Mouse (Mus musculus) megakaryocyte, embryonic 14.5 days (primary cell): Measurements from ENCODE around the gene Ppm1h.

Source experiments
- FLI1 ChIP-seq: IDR thresholded peaks from 2 replicates; pipeline ENCODE4 v1.6.1; 2012; ENCODE audit warnings: low read length, inconsistent platforms, mixed read lengths
- GATA1 ChIP-seq: IDR thresholded peaks from 3 replicates; pipeline ENCODE4 v1.6.1; 2012; ENCODE audit warnings: mixed read lengths, low read length, inconsistent platforms, borderline replicate concordance

GRCm38 (mm10) chr10:122797955-122798354 is 119.4 kb downstream of the Ppm1h start:
- no peak for TF ChIP-seq GATA1
- no peak for TF ChIP-seq FLI1
